Mouse (Mus musculus): ENCODE results near the gene Col6a5.

Col6a5 gene

DNA sequence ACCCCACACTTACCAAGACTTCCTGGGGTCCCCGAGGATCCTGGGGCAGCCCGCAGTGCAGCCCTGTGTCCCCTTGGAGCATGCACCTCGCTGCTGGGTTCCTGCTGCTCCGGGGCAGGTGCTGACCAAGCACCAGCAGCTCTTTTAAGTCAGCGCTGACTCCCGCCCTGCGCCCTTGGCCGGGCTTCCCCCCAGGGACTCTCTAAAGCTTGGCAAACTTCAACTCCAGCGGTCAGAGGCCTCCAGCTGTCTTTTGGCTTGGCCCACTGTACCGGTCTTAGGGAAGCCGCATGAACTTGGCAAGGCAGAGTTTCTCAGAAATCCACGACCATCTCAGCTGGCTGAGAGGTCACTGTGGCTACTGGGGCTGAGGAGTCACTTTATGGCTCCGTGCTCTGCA, at the start of gene Col6a5:
Gene Col6a5, minus strand, starts transcription at position 111 of the 400 bp plus-strand sequence.
- 45% methylated on average over 13 of the region's 13 CpGs for WGBS

DNA sequence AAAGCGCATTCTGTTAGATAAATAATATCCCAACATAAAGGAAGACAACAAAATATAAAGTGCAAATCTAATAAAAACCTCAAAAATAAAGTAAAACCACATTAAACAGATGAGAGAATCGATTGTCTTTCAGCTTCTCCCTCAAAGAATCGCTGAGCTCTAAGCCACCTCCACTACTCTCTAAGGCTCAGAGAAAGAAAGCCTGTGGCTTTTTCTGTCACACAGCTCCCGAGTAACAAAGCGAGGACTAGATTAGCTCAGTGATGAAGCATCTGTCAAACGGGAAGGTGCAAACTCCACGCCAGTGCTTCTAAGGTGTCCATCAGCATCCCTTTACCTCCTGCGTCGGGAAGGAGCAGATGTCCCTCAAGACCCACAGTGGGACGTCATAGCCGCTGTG, 37.5 kb upstream of the Col6a5 start:
- 43% methylated on average over 11 of the region's 11 CpGs for WGBS

DNA sequence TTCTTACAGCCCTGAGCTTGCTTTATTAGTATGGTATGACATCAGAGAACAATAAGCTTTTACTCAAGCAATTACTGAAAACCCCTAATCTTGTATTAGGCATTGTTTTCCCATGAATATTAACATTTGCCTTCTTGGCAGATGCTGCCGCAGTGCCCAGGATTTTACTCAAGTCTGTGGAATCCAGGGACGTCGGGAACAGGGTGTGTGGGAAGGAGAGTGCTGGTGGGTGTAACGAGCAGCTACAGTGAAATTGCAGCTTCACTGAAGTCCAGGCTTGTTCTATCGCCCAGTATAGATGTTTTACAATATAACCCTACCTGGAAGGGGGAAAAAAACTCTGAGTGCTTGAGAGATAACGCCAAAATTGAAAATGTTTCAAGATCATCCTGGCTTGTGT, 32.0 kb upstream of the Col6a5 start:
- WGBS, result 34% methylated on average over 6 of the region's 6 CpGs

- 58% methylated on average over 6 of the region's 6 CpGs for WGBS
Measured at GRCm38 (mm10) chr9:105990099-105990498, 29.7 kb upstream of the Col6a5 start.

GRCm38 (mm10) chr9:105989468-105989867, 29.0 kb upstream of the Col6a5 start:
- 70% methylated on average over 6 of the region's 6 CpGs for WGBS

DNA sequence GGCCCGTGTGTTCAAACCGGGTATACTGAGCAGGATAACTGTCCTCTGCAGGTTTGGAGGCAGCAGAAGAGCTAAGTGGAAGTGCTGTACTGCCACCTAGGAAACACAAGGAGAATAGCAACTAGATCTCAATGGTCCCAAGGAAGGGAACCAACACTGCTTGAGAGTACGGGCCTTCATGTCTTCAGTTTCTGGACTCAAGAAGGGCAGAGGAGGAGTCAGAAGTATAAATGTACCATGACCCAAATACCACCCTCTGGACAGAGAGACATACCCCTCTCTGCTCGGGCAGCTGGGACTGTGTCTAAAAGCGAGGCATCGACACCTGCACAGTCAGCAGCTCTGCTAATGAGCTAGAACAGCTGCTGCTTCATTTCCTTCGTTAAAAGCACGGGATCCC, 27.7 kb upstream of the Col6a5 start:
- WGBS, result 32% methylated on average over 8 of the region's 8 CpGs

DNA sequence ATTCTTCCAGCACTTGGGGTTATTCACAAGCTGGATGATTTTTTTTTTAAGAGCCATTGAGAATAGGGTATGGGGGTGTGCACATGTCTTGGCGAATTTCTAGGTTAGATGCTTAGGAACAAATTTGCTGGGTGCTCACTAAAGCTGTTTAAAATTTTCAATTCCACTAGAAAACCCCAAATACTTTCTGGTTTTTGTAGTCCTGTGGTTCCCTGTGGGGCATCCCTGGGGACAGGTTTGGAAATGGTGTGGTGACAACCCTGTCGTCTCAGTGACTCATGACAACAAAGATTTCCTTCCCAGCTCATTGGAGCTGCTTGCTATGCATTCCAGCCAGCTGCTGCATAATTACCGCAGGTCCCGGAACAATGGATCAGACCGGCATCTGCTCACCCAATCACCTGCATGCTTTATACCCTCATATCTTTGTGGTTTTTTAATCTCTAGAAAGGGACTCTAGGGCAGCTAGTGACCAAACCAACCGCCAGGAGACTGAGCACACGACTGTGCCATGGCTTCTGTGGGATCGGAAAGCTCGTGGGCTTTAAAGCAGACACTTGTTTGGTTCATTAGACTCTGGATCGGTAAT, 24.6 kb upstream of the Col6a5 start:
- 30% methylated on average over 10 of the region's 10 CpGs for WGBS

DNA sequence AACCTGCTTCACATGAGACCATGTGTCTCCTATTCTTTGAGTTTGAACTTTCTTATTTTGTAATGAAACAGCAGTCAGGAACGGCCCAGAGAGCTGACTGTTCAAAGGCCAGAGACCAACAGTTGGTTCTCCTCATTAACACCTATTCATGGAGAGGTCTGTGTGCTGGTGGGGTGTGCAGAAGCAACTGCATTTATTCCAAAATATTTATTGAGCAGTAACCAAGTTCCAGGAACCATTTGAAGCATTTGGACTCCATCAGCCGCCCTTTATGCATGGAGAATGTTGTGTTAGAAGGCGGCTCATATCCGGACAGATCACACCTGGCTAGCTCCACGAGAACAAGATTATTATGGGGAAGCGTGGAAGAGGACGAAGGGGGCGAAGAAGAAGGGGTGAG, 18.0 kb upstream of the Col6a5 start:
- WGBS, result 91% methylated on average over 8 of the region's 8 CpGs

- 28% methylated on average over 13 of the region's 13 CpGs for WGBS
Measured at GRCm38 (mm10) chr9:105976871-105977270, 16.4 kb upstream of the Col6a5 start.

GRCm38 (mm10) chr9:105976314-105976713, 15.9 kb upstream of the Col6a5 start:
- WGBS, result 62% methylated on average over 6 of the region's 6 CpGs

- WGBS, result 89% methylated on average over 1 of the region's 1 CpGs
Measured at GRCm38 (mm10) chr9:105973736-105974135, 13.3 kb upstream of the Col6a5 start.

DNA sequence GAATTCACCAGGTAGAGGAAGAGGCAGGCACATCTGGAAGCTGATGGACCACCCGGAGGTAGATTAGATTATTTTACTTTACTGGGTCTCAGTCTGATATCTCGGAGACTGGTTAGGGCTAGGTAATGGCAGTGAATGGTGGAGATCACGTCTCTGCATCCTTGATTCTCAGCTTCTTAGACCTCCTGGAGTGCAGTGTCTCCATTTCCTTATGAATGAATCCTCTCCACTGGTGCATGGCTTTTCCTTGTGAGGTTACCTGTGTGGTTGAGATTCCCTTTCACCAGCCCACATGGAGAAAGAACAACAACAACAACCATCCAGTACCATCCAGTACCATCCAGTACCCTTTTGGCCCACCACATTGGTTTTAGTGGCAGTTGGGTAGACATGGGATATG, 11.6 kb upstream of the Col6a5 start:
- WGBS, result 91% methylated on average over 3 of the region's 3 CpGs

GRCm38 (mm10) chr9:105971351-105971894, 11.0 kb upstream of the Col6a5 start:
- 91% methylated on average over 14 of the region's 14 CpGs for WGBS

- 82% methylated on average over 5 of the region's 5 CpGs for WGBS
Measured at GRCm38 (mm10) chr9:105970901-105971300, 10.5 kb upstream of the Col6a5 start.

- WGBS, result 65% methylated on average over 5 of the region's 5 CpGs
Measured at GRCm38 (mm10) chr9:105967976-105968375, 7.5 kb upstream of the Col6a5 start.

DNA sequence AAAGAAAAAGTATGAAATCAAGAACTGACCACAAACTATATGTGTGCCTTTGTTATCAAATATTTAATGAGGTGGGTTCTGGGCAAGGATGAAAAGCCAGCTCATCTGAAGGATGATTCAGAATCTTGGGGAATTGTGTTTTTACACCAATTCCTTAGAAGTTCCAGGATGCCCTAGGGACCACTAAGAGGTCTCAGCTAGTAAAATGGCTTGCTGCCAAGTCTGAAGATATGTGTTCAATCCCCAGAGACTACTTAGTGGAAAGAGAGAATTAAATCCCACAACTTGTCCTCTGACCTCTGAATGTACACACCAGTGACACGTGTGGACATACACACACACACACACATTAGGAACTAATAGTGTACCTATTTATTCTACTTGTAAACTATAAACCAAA, 1.3 kb downstream of the Col6a5 start:
- WGBS, result 95% methylated on average over 1 of the region's 1 CpGs

GRCm38 (mm10) chr9:105949755-105950154, 10.7 kb downstream of the Col6a5 start:
- 42% methylated on average over 1 of the region's 1 CpGs for WGBS

- 46% methylated on average over 3 of the region's 3 CpGs for WGBS
Measured at GRCm38 (mm10) chr9:105947577-105947976, 12.9 kb downstream of the Col6a5 start.

- WGBS, result 84% methylated on average over 6 of the region's 6 CpGs
Measured at GRCm38 (mm10) chr9:105933816-105934215, 26.6 kb downstream of the Col6a5 start.

DNA sequence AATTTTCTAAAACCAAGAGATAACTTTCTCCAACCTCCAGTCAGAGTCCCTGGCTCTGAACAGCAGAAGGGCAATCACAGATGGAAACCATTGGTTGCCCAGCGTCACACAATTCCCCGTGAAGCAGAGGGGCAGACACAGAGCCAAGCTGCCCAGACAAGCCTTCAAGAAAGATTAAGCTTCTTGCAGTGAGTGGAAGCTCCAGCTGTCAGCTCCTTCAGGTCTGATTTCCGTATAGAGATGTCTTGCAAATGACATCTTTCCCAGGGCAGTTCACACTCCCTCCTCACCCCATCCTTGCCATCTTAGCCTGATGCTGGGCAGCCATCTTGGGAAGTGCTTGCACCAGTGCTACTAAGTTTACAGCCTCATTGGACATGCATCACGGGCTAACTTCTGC, 31.2 kb downstream of the Col6a5 start:
- 63% methylated on average over 4 of the region's 4 CpGs for WGBS

DNA sequence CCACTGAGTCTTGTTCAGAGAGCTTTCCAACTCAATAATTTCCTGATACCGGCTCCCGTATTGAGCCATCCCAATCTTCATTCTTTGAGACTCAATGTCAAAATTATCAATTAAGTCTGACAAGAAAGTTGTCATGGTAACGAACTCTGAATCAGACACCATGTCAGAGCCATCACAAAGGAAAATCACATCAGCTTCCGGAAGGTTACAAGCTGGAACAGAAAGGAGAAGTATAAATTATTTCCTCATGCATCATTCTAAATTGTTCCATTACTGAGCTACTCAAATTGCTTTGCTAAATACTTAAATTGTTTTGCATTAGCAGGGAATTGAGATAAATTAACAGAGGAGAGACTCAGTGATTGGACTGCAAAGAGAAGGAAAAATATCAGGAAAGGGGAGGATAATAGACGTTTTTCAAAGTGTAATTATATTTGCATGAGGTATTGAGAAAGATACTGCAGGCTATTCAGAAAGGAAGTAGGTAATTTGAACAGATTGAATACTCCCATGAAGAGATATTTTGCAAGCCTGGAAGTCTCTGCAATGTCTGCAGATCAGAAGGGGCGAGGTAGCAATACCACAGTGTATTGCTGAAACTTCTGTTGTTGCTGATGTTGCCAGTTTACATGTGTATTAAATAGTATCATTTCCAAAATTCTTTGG, 31.9 kb downstream of the Col6a5 start:
- 63% methylated on average over 6 of the region's 6 CpGs for WGBS

DNA sequence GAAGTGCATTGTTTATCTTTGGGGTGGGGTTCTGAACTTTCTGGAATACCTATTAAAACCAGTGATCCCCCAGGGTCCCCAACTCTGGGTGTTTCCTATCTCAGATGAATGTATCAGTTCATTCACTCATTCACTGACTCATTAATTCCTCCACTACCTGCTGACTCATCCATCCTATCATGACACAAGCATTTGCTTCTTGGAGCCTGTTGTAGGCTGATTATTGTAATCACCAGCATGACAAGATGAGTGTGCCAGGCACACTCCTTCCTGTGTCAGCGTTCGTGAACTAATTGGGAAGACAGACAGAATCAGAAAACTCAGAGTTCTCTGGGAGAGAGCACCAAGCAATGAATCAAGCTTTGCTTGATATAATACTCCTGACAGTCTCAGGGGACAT, 36.8 kb downstream of the Col6a5 start:
- WGBS, result 64% methylated on average over 2 of the region's 2 CpGs

DNA sequence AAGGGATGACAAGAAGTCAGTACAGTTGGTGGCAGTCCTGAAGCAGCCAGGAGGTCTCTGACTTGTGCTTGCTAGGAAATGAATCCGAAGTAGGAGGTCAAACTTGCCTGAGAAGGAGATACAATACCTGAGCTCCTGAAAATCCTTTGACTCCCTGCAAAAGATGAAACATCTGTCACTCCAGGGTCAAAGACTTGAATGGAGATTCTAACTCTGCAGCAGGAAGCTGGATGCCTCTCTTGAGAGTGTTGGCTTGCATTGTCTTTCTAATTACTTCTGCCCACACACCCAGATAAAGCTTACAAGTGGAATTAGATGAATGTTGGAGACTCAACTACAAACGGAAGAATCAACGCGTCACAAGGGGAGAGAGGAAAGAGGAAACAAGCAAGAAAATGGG, 45.3 kb downstream of the Col6a5 start:
- 57% methylated on average over 4 of the region's 4 CpGs for WGBS
